Mouse (Mus musculus) limb, embryonic 14.5 days (tissue): ENCODE measurements around the gene Crocc. TPM values are rescaled to one million over a fixed set of nuclear protein-coding genes. Genes with fewer than 3 reads are reported as not detected.
A peak's percentile ranks its signal among the peaks of the same experiment; 100 is the strongest.

Source experiments
- ATAC-seq: fragments of 200-750 bp; cut with Nextera tagmentation; 2 replicates; pipeline ENCODE4 v1.8.0; 2017; ENCODE audit warnings: low read depth, moderate number of reproducible peaks, moderate TSS enrichment; ENCODE audit not compliant: low FRiP score
- DNase-seq: peaks from one replicate; pipeline ENCODE4 v3.0.0-alpha.2; 2015; ENCODE audit warnings: low spot score
- H3K27ac ChIP-seq: fragments of 300-500 bp; sonication (generic); replicated peaks from 2 replicates; pipeline ENCODE4 v1.5.1; 2014; ENCODE audit warnings: low read depth, mild to moderate bottlenecking, low read length, moderate library complexity, mixed read lengths
- H3K27me3 ChIP-seq: fragments of 300-500 bp; sonication (generic); 2 replicates; pipeline ENCODE4 v1.6.1; 2014; ENCODE audit warnings: low read length, mixed read lengths; ENCODE audit not compliant: control insufficient read depth, insufficient read depth
- H3K36me3 ChIP-seq: fragments of 300-500 bp; sonication (generic); 2 replicates; pipeline ENCODE4 v1.6.1; 2014; ENCODE audit warnings: mild to moderate bottlenecking, low read length, moderate library complexity, mixed read lengths; ENCODE audit not compliant: control insufficient read depth, insufficient read depth
- H3K4me1 ChIP-seq: fragments of 300-500 bp; sonication (generic); 2 replicates; pipeline ENCODE4 v1.6.1; 2014; ENCODE audit warnings: antibody characterized with exemption, low read length, mixed read lengths; ENCODE audit not compliant: control insufficient read depth, insufficient read depth
- H3K4me2 ChIP-seq: fragments of 300-500 bp; sonication (generic); replicated peaks from 2 replicates; pipeline ENCODE4 v1.6.1; 2014; ENCODE audit warnings: low read depth, mild to moderate bottlenecking, low read length, moderate library complexity; ENCODE audit not compliant: severe bottlenecking
- H3K4me3 ChIP-seq: fragments of 300-500 bp; sonication (generic); replicated peaks from 2 replicates; pipeline ENCODE4 v1.5.1; 2014; ENCODE audit warnings: low read length
- H3K9ac ChIP-seq: fragments of 300-500 bp; sonication (generic); 2 replicates; pipeline ENCODE4 v1.6.1; 2014; ENCODE audit warnings: mild to moderate bottlenecking, low read depth, low read length, moderate library complexity; ENCODE audit not compliant: severe bottlenecking
- H3K9me3 ChIP-seq: fragments of 300-500 bp; sonication (generic); 2 replicates; pipeline ENCODE4 v1.6.1; 2016; ENCODE audit warnings: low read length; ENCODE audit not compliant: control insufficient read depth
- POLR2A ChIP-seq: fragments of 200-500 bp; IDR thresholded peaks from 2 replicates; pipeline ENCODE4 v1.8.0; 2012; ENCODE audit warnings: inconsistent platforms, mild to moderate bottlenecking, moderate library complexity, borderline replicate concordance; ENCODE audit not compliant: insufficient read depth, insufficient read length; ENCODE audit errors: extremely low read depth
- WGBS: fragments of 180-500 bp; shearing (Covaris S2); extraction: QIAGEN DNeasy Blood & Tissue Kit; methylation state at CpG from one replicate; pipeline ENCODE4 v1.1.7; 2014; 5-methylcytosine and 5-hydroxymethylcytosine counted together
- polyA plus RNA-seq, 2 experiments: library from polyadenylated mRNA; depleted of rRNA in 1 of 2; stranded (reverse) in 1 of 2; unstranded in 1 of 2; fragments of >200 nt; fragmentation: Nextera tagmentation in 1 of 2; extraction: Ambion mirVana in 1 of 2; gene quantifications; 2 replicates each; pipeline versions ENCODE4 v1.2.1 to v1.2.3; 2012 to 2014

Crocc gene
- polyA plus RNA-seq, 2 experiments, result 5.4 to 25.9 TPM

DNA sequence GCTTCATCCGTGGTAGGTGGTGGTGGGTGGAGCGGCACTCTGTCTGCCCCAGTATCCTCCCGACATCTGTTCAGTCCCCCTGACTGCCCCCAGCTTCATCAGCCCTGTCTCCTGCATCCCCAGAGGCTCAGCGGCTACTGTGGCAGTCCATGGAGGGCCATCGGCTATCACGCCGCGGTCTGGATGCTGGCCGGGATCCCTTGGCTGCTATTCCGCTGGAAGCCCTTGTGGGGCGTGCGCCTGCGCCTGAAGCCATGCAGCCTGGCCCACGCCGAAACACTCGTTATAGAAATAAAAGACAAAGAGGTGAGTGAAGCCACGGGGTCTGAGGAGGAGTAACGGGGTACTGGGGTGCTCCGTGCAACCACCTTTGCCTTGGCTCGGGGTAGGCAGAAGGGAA lies 68.1 kb downstream of the Crocc start:
- H3K27ac ChIP-seq, result no peak overlapping the region
- WGBS, result 83% methylated on average over 20 of the region's 20 CpGs
- H3K9ac ChIP-seq, result no peak overlapping the region
- peaks cover 6% of the 10 kb centered on the region for H3K4me1 ChIP-seq
- TF ChIP-seq POLR2A, result no peak
- H3K27me3 ChIP-seq, result no peaks in the 10 kb centered on the region
- no peaks in the 10 kb centered on the region for H3K9me3 ChIP-seq
- H3K36me3 ChIP-seq, result peaks cover 47% of the 10 kb centered on the region
- no peak overlapping the region for H3K4me3 ChIP-seq
- DNase-seq, result no peak
- no peak for ATAC-seq
- H3K4me2 ChIP-seq, result no peak overlapping the region

GRCm38 (mm10) chr4:140989447-140989846 lies 70.9 kb downstream of the Crocc start:
- no peak overlapping the region for H3K27ac ChIP-seq
- TF ChIP-seq POLR2A, result no peak
- no peak overlapping the region for H3K4me3 ChIP-seq
- H3K27me3 ChIP-seq, result no peaks in the 10 kb centered on the region
- H3K9ac ChIP-seq, result no peak overlapping the region
- H3K4me1 ChIP-seq, result peaks cover 9% of the 10 kb centered on the region
- H3K36me3 ChIP-seq, result peaks cover 21% of the 10 kb centered on the region
- H3K4me2 ChIP-seq, result no peak overlapping the region
- no peak for ATAC-seq
- no peak for DNase-seq
- no peaks in the 10 kb centered on the region for H3K9me3 ChIP-seq
- WGBS, result 92% methylated on average over 14 of the region's 14 CpGs

DNA sequence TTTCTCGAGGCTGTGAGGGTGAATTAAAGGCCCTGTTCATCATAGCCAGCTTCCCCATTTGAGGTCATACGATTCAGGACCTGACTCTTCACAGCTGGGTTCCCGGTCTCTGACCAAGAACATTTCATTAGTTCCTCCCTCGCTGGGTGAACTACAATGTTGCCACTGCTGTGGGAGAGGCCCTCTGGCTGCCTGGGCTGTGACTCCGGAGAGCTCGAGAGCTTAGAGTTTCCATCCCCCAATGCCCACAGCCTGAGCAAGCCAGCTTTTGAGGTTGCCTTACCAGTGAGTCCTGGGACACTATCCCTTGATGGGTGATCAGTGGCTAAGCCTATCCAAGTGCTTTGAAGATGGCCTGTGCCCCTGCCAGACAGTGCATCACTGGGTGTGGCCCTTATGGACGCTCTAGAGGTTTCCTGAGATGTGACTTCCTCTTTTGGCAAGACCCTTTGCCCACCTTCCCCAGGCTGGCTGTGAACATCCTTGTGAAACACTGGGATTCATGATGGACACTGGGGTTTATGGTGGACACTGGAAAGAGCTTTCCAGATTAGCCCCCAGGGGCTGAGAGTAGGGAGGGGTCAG lies 71.6 kb downstream of the Crocc start:
- Histone ChIP-seq H3K4me3 (no peak overlapping the region), H3K4me2 (no peak overlapping the region), H3K27me3 (no peaks in the 10 kb centered on the region), H3K4me1 (peaks cover 9% of the 10 kb centered on the region), H3K9me3 (no peaks in the 10 kb centered on the region), H3K27ac (no peak overlapping the region), H3K9ac (no peak overlapping the region), H3K36me3 (peaks cover 15% of the 10 kb centered on the region)
- no peak for TF ChIP-seq POLR2A
- WGBS, result 58% methylated on average over 7 of the region's 7 CpGs
- DNase-seq (no peak), ATAC-seq (no peak)

DNA sequence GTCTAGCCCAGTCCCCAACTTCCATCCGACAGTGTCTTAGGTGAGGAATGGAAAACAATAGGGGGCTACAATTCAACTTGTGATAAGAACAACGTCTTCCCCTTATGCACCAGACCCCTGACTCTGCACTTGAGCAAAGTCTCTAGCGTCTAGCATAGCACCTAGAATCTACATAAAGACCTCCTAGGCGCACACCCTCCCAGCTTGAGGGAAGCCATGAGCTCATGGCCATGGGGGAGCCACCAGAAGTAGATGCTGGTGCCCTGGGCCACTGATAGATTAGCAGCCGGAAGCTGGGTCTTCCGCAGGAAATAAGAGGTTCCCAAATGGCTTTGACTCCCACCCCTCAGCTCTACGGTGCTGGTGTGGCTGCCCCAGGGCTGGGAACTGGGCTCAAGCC lies 72.9 kb downstream of the Crocc start:
- Histone ChIP-seq H3K36me3 (peaks cover 3% of the 10 kb centered on the region), H3K4me3 (peak overlapping the region; percentile 86), H3K27me3 (no peaks in the 10 kb centered on the region), H3K9me3 (no peaks in the 10 kb centered on the region), H3K9ac (peak overlapping the region; percentile 78), H3K27ac (no peak overlapping the region), H3K4me2 (peak overlapping the region; percentile 82), H3K4me1 (peaks cover 15% of the 10 kb centered on the region)
- no peak for ATAC-seq
- no peak for DNase-seq
- no peak for TF ChIP-seq POLR2A
- WGBS, result 21% methylated on average over 7 of the region's 7 CpGs

DNA sequence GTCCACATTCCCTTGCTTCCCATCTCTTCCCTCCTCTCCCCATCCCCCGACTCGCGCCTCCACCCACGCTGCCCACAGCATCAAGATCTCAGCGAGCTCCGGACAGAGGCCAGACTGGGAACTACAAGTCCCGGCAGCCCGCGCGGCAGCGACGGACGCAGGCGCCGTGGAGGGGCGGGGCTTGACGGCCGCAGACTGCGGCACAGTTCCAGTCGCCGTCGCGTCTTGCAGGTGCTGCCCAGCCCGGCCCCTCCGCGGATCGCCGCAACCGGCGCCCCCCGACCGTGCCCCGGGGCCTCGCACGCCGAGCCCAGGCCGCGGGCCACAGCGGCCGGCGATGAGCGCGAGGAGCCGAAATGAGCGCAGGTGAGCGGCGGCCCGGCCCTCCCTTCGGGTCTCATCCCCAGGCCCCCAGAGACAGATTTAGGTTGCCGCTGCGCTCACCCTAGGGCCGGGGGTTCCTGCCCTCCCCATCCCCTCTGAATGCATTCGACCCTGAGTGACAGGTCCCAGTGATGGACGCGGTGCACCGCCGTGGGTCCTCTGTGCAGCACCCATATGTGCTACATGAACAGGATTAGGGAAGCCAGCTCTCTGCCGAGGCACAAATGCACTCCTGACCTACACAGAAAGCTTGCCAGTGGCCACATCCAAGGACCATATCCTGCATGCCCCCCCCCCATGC lies 73.5 kb downstream of the Crocc start, which contains the start of gene Atp13a2:
TSS of gene Atp13a2 (plus strand) at position 163 of the 685 bp plus-strand sequence.
- Histone ChIP-seq H3K27ac (no peak within 1 kb of the TSS), H3K4me3 (peak within 1 kb of the TSS; percentile 86), H3K27me3 (no peaks in the 10 kb centered on the region), H3K9ac (peak within 1 kb of the TSS; percentile 78), H3K36me3 (no peaks in the 10 kb centered on the region), H3K4me1 (peaks cover 15% of the 10 kb centered on the region), H3K9me3 (no peaks in the 10 kb centered on the region), H3K4me2 (peak within 1 kb of the TSS; percentile 82)
- TF ChIP-seq POLR2A, result no peak
- WGBS, result under 1% methylated on average over 39 of the region's 58 CpGs
- ATAC-seq (peak; percentile 88; the same call in 1 of the 2 replicates), DNase-seq (peak; percentile 84)
